Mouse (Mus musculus): ENCODE measurements around the gene Lpp.

- TF ChIP-seq POLR2A (IDR thresholded peaks at IDR 0.05; ENCODE audit: control insufficient read depth in 1 of 2, insufficient read depth in 1 of 2, low read depth in 1 of 2, low read length in 2 of 2, poor library complexity in 1 of 2), result no peak
- no peak for TF ChIP-seq ELF1 (IDR thresholded peaks at IDR 0.05; ENCODE audit: low read depth, low read length)
- TF ChIP-seq ZMIZ1 (IDR thresholded peaks at IDR 0.05; ENCODE audit: low read depth, low read length), result no peak
- no peak for TF ChIP-seq EP300 (IDR thresholded peaks at IDR 0.05; ENCODE audit: low read depth in 1 of 2, low read length in 2 of 2)
- no peak for TF ChIP-seq CTCF (IDR thresholded peaks at IDR 0.05 in 2 of 3, conservative IDR thresholded peaks at IDR 0.05 in 1 of 3; ENCODE audit: control insufficient read depth in 1 of 3, insufficient read depth in 1 of 3, low read depth in 2 of 3, low read length in 3 of 3, poor library complexity in 1 of 3, severe bottlenecking in 1 of 3)
- no peak for TF ChIP-seq ETS1 (IDR thresholded peaks at IDR 0.05; ENCODE audit: low read depth, low read length)
- TF ChIP-seq MAX (IDR thresholded peaks at IDR 0.05; ENCODE audit: low read length), result no peak
These were observed 362.8 kb downstream of the Lpp start for GRCm38 (mm10) chr16:24756141-24756540.
